Mouse (Mus musculus): ENCODE measurements around the gene Rrm2. TPM values are rescaled to one million over a fixed set of nuclear protein-coding genes. Genes with fewer than 3 reads are reported as not detected.
A peak's percentile ranks its signal among the peaks of the same experiment; 100 is the strongest.
"Not testable (repeated sequence)": the region's sequence is repeated elsewhere in the genome, so short reads cannot be mapped to it uniquely, and the experiment has no call there.

The Rrm2 gene
- polyA plus RNA-seq, 1 experiment from 2014 or later, result 16.3 TPM

DNA sequence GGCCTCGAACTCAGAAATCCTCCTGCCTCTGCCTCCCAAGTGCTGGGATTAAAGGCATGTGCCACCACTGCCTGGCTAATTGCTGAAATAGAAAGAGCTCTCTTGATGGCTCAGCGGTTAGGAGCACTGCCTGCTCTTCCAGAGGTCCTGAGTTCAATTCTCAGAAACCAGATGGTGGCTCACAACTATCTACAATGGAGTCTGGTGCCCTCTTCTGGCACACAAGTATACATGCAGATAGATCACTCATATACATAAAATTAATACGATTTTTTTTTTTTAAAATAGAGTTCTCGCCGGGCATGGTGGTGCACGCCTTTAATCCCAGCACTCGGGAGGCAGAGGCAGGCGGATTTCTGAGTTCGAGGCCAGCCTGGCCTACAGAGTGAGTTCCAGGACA, 6.4 kb upstream of the Rrm2 start:
- not testable (repeated sequence) for H3K9me3 ChIP-seq (ENCODE audit: low read length); H3K4me2 ChIP-seq (replicated peaks; ENCODE audit: low read depth, low read length); H3K9ac ChIP-seq (replicated peaks; ENCODE audit: low read depth); H3K27me3 ChIP-seq (replicated peaks; ENCODE audit: insufficient read depth, low read length); ATAC-seq; H3K27ac ChIP-seq (ENCODE audit: low read length); DNase-seq (ENCODE audit: low spot score); H3K36me3 ChIP-seq (ENCODE audit: insufficient read depth, low read length); H3K4me1 ChIP-seq (ENCODE audit: insufficient read depth, low read depth, low read length); H3K4me3 ChIP-seq (ENCODE audit: low read depth, low read length)
- 89% methylated on average over 9 of the region's 9 CpGs for WGBS
- TF ChIP-seq CTCF (IDR thresholded peaks at IDR 0.05), result 0 out of 2 replicates have a peak, but pooled peaks have one; percentile 13

DNA sequence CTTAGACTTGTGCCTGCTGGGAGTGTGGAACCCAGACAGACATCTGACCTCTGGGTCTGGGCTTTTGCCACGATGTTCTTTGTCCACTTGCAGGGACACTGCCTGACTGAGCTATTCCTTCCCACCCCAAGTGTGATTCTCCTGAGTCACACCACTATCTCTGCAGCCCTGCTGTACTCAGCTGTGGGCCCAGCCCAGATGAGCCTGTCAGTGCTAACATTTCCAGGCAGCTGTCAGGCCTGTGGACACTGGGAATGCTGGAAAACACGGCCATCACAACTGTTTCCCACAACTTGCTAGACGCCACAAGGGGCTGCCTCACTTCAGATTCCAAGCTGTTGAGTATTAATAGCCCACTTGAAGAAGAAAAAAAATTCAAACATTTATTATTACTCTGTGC, 5.0 kb upstream of the Rrm2 start:
- H3K27me3 ChIP-seq (replicated peaks; ENCODE audit: insufficient read depth, low read length), result no peaks in the 10 kb centered on the region
- H3K27ac ChIP-seq (ENCODE audit: low read length), result no peak overlapping the region
- TF ChIP-seq CTCF (IDR thresholded peaks at IDR 0.05), result no peak
- WGBS, result 61% methylated on average over 3 of the region's 3 CpGs
- ATAC-seq (no peak), DNase-seq (ENCODE audit: low spot score) (no peak)
- no peaks in the 10 kb centered on the region for H3K9me3 ChIP-seq (ENCODE audit: low read length)
- H3K4me2 ChIP-seq (replicated peaks; ENCODE audit: low read depth, low read length), result no peak overlapping the region
- H3K9ac ChIP-seq (replicated peaks; ENCODE audit: low read depth), result no peak overlapping the region
- no peaks in the 10 kb centered on the region for H3K36me3 ChIP-seq (ENCODE audit: insufficient read depth, low read length)
- H3K4me1 ChIP-seq (ENCODE audit: insufficient read depth, low read depth, low read length), result peaks cover 3% of the 10 kb centered on the region; the same call in 1 of the 2 replicates
- no peak overlapping the region for H3K4me3 ChIP-seq (ENCODE audit: low read depth, low read length)

DNA sequence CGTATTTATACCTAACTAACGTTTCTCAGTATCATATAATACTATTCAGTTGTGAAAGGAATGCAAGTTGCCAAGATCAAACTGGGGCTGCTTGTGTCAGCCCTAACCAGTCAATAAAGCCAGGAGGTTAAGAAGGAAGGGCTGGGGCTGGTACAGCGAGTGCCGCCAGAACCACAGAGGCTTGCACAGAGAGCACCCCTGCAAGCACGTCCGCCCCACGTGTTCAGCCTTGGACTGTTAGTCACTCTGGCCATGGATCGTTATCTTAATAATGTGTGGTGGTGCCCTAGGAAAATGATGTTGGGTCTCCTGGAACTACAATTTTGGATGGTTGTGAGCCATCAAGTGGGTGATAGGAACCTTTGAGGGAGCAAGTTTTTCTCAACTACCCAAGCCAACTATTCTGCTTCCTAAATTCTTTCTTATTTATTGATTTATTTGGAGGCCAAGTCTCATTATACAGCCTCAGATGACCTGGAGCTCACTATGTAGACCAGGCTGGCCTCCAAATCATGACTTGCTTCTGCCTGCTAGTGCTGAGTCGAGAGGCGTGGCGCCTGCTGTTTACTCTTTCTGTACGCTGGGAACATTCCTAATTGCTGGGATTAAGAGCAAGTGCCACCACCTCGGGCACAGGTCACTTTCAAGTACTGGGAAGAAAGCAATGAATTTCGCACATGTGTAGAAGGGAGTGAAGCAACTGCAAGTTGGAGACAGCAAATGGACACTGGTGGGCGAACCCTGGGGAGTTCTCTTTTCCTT, 2.4 kb upstream of the Rrm2 start:
- no peak overlapping the region for H3K27ac ChIP-seq (ENCODE audit: low read length)
- TF ChIP-seq EP300 (IDR thresholded peaks at IDR 0.05), result no peak
- no peak for TF ChIP-seq CTCF (IDR thresholded peaks at IDR 0.05)
- ATAC-seq, result no peak

DNA sequence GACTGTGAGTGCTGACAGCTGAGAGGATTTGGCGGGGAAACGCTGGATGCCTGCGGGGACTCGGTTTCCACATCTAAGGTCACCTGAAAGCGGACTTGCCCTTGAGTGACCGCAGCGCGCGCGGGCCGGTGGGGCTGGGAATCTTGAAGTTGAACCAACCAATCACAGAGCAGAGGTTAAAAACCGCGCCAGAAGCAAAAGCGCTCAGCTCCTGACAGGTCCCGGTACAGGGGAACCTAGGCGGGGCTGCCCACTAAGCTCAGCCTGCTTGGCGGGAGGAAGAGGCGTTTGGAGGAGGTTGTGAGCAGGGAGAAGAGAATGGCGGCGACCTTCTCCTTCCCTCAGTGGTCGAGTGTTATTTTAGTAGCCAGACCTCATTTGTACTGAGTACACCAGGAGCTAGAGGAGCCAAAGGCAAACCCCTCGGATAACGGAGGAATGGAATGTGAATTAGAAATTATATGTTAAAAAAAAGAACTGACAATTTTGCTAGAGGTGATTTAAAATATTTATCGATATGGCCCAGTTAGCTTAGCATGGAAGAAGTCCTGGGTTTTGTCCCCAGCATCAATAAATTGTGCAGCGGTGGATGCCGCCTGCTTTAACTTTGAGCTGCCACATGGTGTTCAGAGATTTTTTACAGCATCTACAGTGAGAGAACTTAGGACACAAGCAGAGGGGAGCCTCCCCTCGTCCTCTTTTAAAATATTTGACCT, 1.1 kb upstream of the Rrm2 start:
- Histone ChIP-seq H3K4me1 (ENCODE audit: insufficient read depth, low read depth, low read length) (peaks cover 7% of the 10 kb centered on the region; the same call in 1 of the 2 replicates), H3K4me2 (replicated peaks; ENCODE audit: low read depth, low read length) (peak overlapping the region; percentile 17), H3K4me3 (ENCODE audit: low read depth, low read length) (no peak overlapping the region), H3K27me3 (replicated peaks; ENCODE audit: insufficient read depth, low read length) (no peaks in the 10 kb centered on the region), H3K27ac (ENCODE audit: low read length) (no peak overlapping the region), H3K9me3 (ENCODE audit: low read length) (no peaks in the 10 kb centered on the region), H3K9ac (replicated peaks; ENCODE audit: low read depth) (no peak overlapping the region), H3K36me3 (ENCODE audit: insufficient read depth, low read length) (no peaks in the 10 kb centered on the region)
- under 1% methylated on average over 27 of the region's 27 CpGs for WGBS
- DNase-seq (ENCODE audit: low spot score) (peak; percentile 13), ATAC-seq (no peak)
- TF ChIP-seq CTCF (IDR thresholded peaks at IDR 0.05) (no peak), EP300 (IDR thresholded peaks at IDR 0.05) (no peak)

More for the DNA sequence above, 2.4 kb upstream of the Rrm2 start:
- H3K4me1 ChIP-seq (ENCODE audit: insufficient read depth, low read depth, low read length), result peaks cover 7% of the 10 kb centered on the region; the same call in 1 of the 2 replicates
- no peaks in the 10 kb centered on the region for H3K9me3 ChIP-seq (ENCODE audit: low read length)
- H3K27me3 ChIP-seq (replicated peaks; ENCODE audit: insufficient read depth, low read length), result no peaks in the 10 kb centered on the region
- H3K36me3 ChIP-seq (ENCODE audit: insufficient read depth, low read length), result no peaks in the 10 kb centered on the region
- H3K4me3 ChIP-seq (ENCODE audit: low read depth, low read length), result no peak overlapping the region
- no peak overlapping the region for H3K4me2 ChIP-seq (replicated peaks; ENCODE audit: low read depth, low read length)
- no peak overlapping the region for H3K9ac ChIP-seq (replicated peaks; ENCODE audit: low read depth)
- 82% methylated on average over 15 of the region's 15 CpGs for WGBS
- peak; percentile 19 for DNase-seq (ENCODE audit: low spot score)

DNA sequence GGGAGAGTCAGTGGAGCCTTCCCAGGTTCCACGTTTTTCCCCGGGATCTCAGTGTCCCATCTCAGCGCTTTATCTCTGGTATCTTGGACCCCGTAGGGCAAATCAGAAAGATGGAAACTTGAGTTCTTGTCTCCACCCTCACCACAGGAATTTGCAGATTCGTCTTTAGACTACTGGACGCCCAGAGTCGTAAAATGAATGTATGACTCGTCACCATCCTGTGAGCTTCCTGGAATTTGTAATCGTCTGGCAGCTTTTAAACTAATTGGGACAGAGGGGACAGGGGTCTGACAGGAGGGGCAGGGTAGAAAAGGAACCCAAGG, 600 bp upstream of the Rrm2 start:
- WGBS, result 1% methylated on average over 9 of the region's 9 CpGs
- H3K9ac ChIP-seq (replicated peaks; ENCODE audit: low read depth), result no peak overlapping the region
- no peaks in the 10 kb centered on the region for H3K27me3 ChIP-seq (replicated peaks; ENCODE audit: insufficient read depth, low read length)
- DNase-seq (ENCODE audit: low spot score) (peak; percentile 21), ATAC-seq (no peak)
- H3K4me3 ChIP-seq (ENCODE audit: low read depth, low read length), result no peak overlapping the region
- H3K36me3 ChIP-seq (ENCODE audit: insufficient read depth, low read length), result no peaks in the 10 kb centered on the region
- no peak for TF ChIP-seq EP300 (IDR thresholded peaks at IDR 0.05)
- no peak for TF ChIP-seq CTCF (IDR thresholded peaks at IDR 0.05)
- peak overlapping the region; percentile 91 for H3K4me2 ChIP-seq (replicated peaks; ENCODE audit: low read depth, low read length)
- peaks cover 7% of the 10 kb centered on the region; the same call in 1 of the 2 replicates for H3K4me1 ChIP-seq (ENCODE audit: insufficient read depth, low read depth, low read length)
- no peaks in the 10 kb centered on the region for H3K9me3 ChIP-seq (ENCODE audit: low read length)
- H3K27ac ChIP-seq (ENCODE audit: low read length), result no peak overlapping the region

DNA sequence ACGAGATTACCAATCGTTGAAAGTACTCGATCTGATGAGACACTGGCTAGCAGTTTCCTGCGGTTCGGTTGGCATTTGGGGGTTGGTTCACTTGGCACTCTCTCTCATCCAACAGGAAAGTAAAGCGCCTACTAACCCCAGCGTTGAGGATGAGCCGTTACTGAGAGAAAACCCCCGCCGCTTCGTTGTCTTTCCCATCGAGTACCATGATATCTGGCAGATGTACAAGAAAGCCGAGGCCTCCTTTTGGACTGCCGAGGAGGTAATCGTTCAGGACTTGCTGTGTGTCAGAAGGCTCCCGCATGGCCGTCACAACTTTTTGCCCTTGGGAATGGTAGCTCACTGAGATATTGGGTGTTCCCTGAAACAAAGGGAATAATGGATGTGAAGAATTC, 780 bp downstream of the Rrm2 start:
- Histone ChIP-seq H3K9me3 (ENCODE audit: low read length) (no peaks in the 10 kb centered on the region), H3K4me2 (replicated peaks; ENCODE audit: low read depth, low read length) (peak overlapping the region; percentile 91), H3K4me1 (ENCODE audit: insufficient read depth, low read depth, low read length) (peaks cover 7% of the 10 kb centered on the region; the same call in 1 of the 2 replicates), H3K4me3 (ENCODE audit: low read depth, low read length) (peak overlapping the region; percentile 79), H3K36me3 (ENCODE audit: insufficient read depth, low read length) (no peaks in the 10 kb centered on the region), H3K27me3 (replicated peaks; ENCODE audit: insufficient read depth, low read length) (no peaks in the 10 kb centered on the region), H3K27ac (ENCODE audit: low read length) (no peak overlapping the region), H3K9ac (replicated peaks; ENCODE audit: low read depth) (no peak overlapping the region)
- TF ChIP-seq CTCF (IDR thresholded peaks at IDR 0.05), result no peak
- TF ChIP-seq EP300 (IDR thresholded peaks at IDR 0.05), result no peak
- ATAC-seq (no peak), DNase-seq (ENCODE audit: low spot score) (no peak)
- 1% methylated on average over 17 of the region's 17 CpGs for WGBS
